Mouse (Mus musculus) stomach, postnatal 0 days (tissue): ENCODE results near the gene Sft2d1. TPM values are rescaled to one million over a fixed set of nuclear protein-coding genes. Genes with fewer than 3 reads are reported as not detected.

ENCODE experiments used
- ATAC-seq: fragments of 200-750 bp; cut with Nextera tagmentation; 2 replicates; pipeline ENCODE4 v1.8.0; 2017; ENCODE audit not compliant: low FRiP score, low TSS enrichment
- DNase-seq: peaks from one replicate; pipeline ENCODE4 v3.0.0-alpha.2; 2016; ENCODE audit warnings: low spot score
- H3K27ac ChIP-seq: fragments of 300-500 bp; sonication (generic); replicated peaks from 2 replicates; pipeline ENCODE4 v1.5.1; 2014; ENCODE audit warnings: mild to moderate bottlenecking, control low read depth
- H3K27me3 ChIP-seq: fragments of 300-500 bp; sonication (generic); 2 replicates; pipeline ENCODE4 v1.6.1; 2014; ENCODE audit warnings: low read length; ENCODE audit not compliant: control insufficient read depth, insufficient read depth
- H3K36me3 ChIP-seq: fragments of 300-500 bp; sonication (generic); 2 replicates; pipeline ENCODE4 v1.6.1; 2014; ENCODE audit warnings: low read length, mixed read lengths; ENCODE audit not compliant: control insufficient read depth, insufficient read depth
- H3K4me1 ChIP-seq: fragments of 300-500 bp; sonication (generic); replicated peaks from 2 replicates; pipeline ENCODE4 v1.6.1; 2014; ENCODE audit warnings: antibody characterized with exemption; ENCODE audit not compliant: control insufficient read depth, insufficient read depth
- H3K4me2 ChIP-seq: fragments of 300-500 bp; sonication (generic); replicated peaks from 2 replicates; pipeline ENCODE4 v1.6.1; 2014; ENCODE audit warnings: low read depth, mild to moderate bottlenecking, control low read depth, moderate library complexity
- H3K4me3 ChIP-seq: fragments of 300-500 bp; sonication (generic); 2 replicates; pipeline ENCODE4 v1.5.1; 2014; ENCODE audit warnings: low read depth, low read length, control low read depth
- H3K9ac ChIP-seq: fragments of 300-500 bp; sonication (generic); 2 replicates; pipeline ENCODE4 v1.6.1; 2014; ENCODE audit warnings: mild to moderate bottlenecking, low read length, control low read depth, mixed read lengths
- H3K9me3 ChIP-seq: fragments of 300-500 bp; sonication (generic); 2 replicates; pipeline ENCODE4 v1.6.1; 2016; ENCODE audit warnings: low read length; ENCODE audit not compliant: control insufficient read depth
- CTCF ChIP-seq: IDR thresholded peaks from 2 replicates; pipeline ENCODE4 v1.5.1; 2016; ENCODE audit warnings: antibody characterized with exemption, low read depth, mild to moderate bottlenecking, moderate library complexity
- EP300 ChIP-seq: optimal IDR thresholded peaks from 2 replicates; pipeline ENCODE3; 2016; ENCODE audit warnings: antibody characterized with exemption
- WGBS: fragments of 180-500 bp; shearing (Covaris S2); extraction: QIAGEN DNeasy Blood & Tissue Kit; methylation state at CpG from one replicate; pipeline ENCODE4 v1.1.7; 2014; 5-methylcytosine and 5-hydroxymethylcytosine counted together
- polyA plus RNA-seq: library from polyadenylated mRNA; unstranded; fragments of >200 nt; fragmentation: Nextera tagmentation; extraction: Ambion mirVana; gene quantifications from 2 replicates; pipeline ENCODE4 v1.2.1, GENCODE M21; 2015

Gene Sft2d1
- polyA plus RNA-seq, 1 experiment from 2014 or later = 104 TPM

- ATAC-seq (no peak), DNase-seq (no peak)
- Histone ChIP-seq H3K27ac (no peak overlapping the region), H3K4me1 (no peaks in the 10 kb centered on the region), H3K4me3 (no peak overlapping the region), H3K27me3 (no peaks in the 10 kb centered on the region), H3K4me2 (no peak overlapping the region), H3K36me3 (no peaks in the 10 kb centered on the region), H3K9me3 (no peaks in the 10 kb centered on the region), H3K9ac (no peak overlapping the region)
- 71% methylated on average over 5 of the region's 5 CpGs for WGBS
- TF ChIP-seq EP300 = no peak
- TF ChIP-seq CTCF = no peak
Measured at GRCm38 (mm10) chr17:8347765-8348285, 36.9 kb downstream of the Sft2d1 start.

DNA sequence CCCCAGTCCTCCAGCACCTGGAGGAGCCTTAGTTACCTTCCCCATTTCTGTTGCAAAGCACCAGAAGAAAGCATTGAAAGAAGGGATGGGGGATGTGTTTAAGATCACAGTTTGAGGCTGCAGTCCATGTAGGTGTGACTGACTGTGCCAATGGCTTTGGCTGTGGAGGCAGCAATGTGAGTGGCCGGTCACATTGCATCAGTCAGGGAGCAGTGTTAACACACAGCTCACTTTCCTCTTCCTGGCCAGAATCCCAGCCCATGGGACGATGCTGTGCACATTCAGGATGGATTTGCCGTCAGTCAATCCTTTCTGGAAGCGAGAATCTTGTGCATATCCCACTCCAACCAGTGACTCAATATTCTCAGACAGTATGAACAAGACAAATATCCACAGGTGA, 38.0 kb downstream of the Sft2d1 start:
- H3K36me3 ChIP-seq = no peaks in the 10 kb centered on the region
- DNase-seq (no peak), ATAC-seq (no peak)
- no peaks in the 10 kb centered on the region for H3K9me3 ChIP-seq
- H3K4me3 ChIP-seq = no peak overlapping the region
- no peaks in the 10 kb centered on the region for H3K4me1 ChIP-seq
- no peaks in the 10 kb centered on the region for H3K27me3 ChIP-seq
- WGBS = 85% methylated on average over 4 of the region's 4 CpGs
- H3K4me2 ChIP-seq = no peak overlapping the region
- no peak overlapping the region for H3K27ac ChIP-seq
- TF ChIP-seq EP300 (no peak), CTCF (no peak)
- no peak overlapping the region for H3K9ac ChIP-seq

GRCm38 (mm10) chr17:8351088-8351487, 40.2 kb downstream of the Sft2d1 start:
- Histone ChIP-seq H3K27me3 (no peaks in the 10 kb centered on the region), H3K9ac (no peak overlapping the region), H3K9me3 (no peaks in the 10 kb centered on the region), H3K4me3 (no peak overlapping the region), H3K4me2 (no peak overlapping the region), H3K27ac (no peak overlapping the region), H3K36me3 (no peaks in the 10 kb centered on the region), H3K4me1 (no peaks in the 10 kb centered on the region)
- no peak for ATAC-seq
- no peak for DNase-seq
- WGBS = 85% methylated on average over 7 of the region's 7 CpGs
- TF ChIP-seq CTCF (no peak), EP300 (no peak)

GRCm38 (mm10) chr17:8355692-8356091, 44.8 kb downstream of the Sft2d1 start, which contains the start of gene T2:
T2 (plus strand) TSS chr17:8355992.
- H3K4me1 ChIP-seq = no peaks in the 10 kb centered on the region
- no peaks in the 10 kb centered on the region for H3K9me3 ChIP-seq
- no peak within 1 kb of the TSS for H3K4me3 ChIP-seq
- no peak within 1 kb of the TSS for H3K4me2 ChIP-seq
- no peak within 1 kb of the TSS for H3K9ac ChIP-seq
- TF ChIP-seq EP300 (no peak), CTCF (no peak)
- no peaks in the 10 kb centered on the region for H3K36me3 ChIP-seq
- no peak within 1 kb of the TSS for H3K27ac ChIP-seq
- DNase-seq (no peak), ATAC-seq (no peak)
- H3K27me3 ChIP-seq = no peaks in the 10 kb centered on the region
- 71% methylated on average over 6 of the region's 6 CpGs for WGBS

- WGBS = 92% methylated on average over 6 of the region's 6 CpGs
- no peak for TF ChIP-seq EP300
- no peak for DNase-seq
- Histone ChIP-seq H3K4me1 (no peaks in the 10 kb centered on the region), H3K9ac (no peak overlapping the region), H3K4me2 (no peak overlapping the region), H3K4me3 (no peak overlapping the region), H3K9me3 (no peaks in the 10 kb centered on the region), H3K27me3 (no peaks in the 10 kb centered on the region), H3K36me3 (no peaks in the 10 kb centered on the region), H3K27ac (no peak overlapping the region)
- 0 out of 2 replicates have a peak, but pooled peaks have one; percentile 26 for ATAC-seq
Measured at GRCm38 (mm10) chr17:8357498-8357897, 46.6 kb downstream of the Sft2d1 start.

- no peaks in the 10 kb centered on the region for H3K4me1 ChIP-seq
- DNase-seq (no peak), ATAC-seq (no peak)
- H3K9ac ChIP-seq = no peak overlapping the region
- H3K9me3 ChIP-seq = no peaks in the 10 kb centered on the region
- no peak overlapping the region for H3K4me3 ChIP-seq
- no peak overlapping the region for H3K27ac ChIP-seq
- TF ChIP-seq EP300 (no peak), CTCF (no peak)
- H3K27me3 ChIP-seq = no peaks in the 10 kb centered on the region
- WGBS = 87% methylated on average over 5 of the region's 5 CpGs
- no peak overlapping the region for H3K4me2 ChIP-seq
- H3K36me3 ChIP-seq = no peaks in the 10 kb centered on the region
Measured at GRCm38 (mm10) chr17:8360876-8361275, 50.0 kb downstream of the Sft2d1 start.
